Mouse (Mus musculus): Measurements from ENCODE around the gene F2r. TPM values are rescaled to one million over a fixed set of nuclear protein-coding genes. Genes with fewer than 3 reads are reported as not detected.

Gene F2r
- polyA plus RNA-seq, 1 experiment: 84.2 TPM

DNA sequence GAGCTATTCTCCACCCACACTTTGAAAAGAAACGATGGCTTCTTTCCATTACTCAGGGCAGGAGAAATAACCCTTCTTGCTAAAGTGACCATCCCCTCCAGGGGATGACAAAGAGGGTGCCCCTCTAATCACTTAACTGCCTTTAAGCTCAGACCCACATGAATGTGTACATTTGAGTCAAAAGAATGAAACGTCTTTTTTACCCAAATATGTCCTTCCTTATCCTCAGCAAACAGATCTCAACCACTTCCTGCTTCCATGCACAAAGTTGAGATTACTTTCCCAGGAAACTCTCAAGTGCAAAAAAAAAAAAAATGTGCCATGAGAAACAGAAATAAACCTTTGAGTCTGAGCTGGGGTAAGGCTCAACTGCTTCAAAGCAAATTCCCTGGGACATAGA, 16.2 kb upstream of the F2r start:
- TF ChIP-seq FLI1 (IDR thresholded peaks at IDR 0.05; ENCODE audit: low read length): no peak
- TF ChIP-seq GATA1 (IDR thresholded peaks at IDR 0.05; ENCODE audit: borderline replicate concordance, low read length): peak; percentile 54; the same call in 1 of the 3 replicates
- Histone ChIP-seq H3K27me3 (replicated peaks) (no peaks in the 10 kb centered on the region), H3K4me1 (peaks cover 82% of the 10 kb centered on the region), H3K9me3 (no peaks in the 10 kb centered on the region), H3K36me3 (replicated peaks; ENCODE audit: low read length) (peaks cover 51% of the 10 kb centered on the region), H3K4me3 (replicated peaks) (peak overlapping the region; percentile 53)

GRCm38 (mm10) chr13:95633384-95633783, 15.1 kb upstream of the F2r start:
- H3K27me3 ChIP-seq (replicated peaks): no peaks in the 10 kb centered on the region
- H3K9me3 ChIP-seq: no peaks in the 10 kb centered on the region
- peaks cover 58% of the 10 kb centered on the region for H3K36me3 ChIP-seq (replicated peaks; ENCODE audit: low read length)
- H3K4me3 ChIP-seq (replicated peaks): no peak overlapping the region
- H3K4me1 ChIP-seq: peaks cover 74% of the 10 kb centered on the region
- TF ChIP-seq FLI1 (IDR thresholded peaks at IDR 0.05; ENCODE audit: low read length): no peak

- H3K9me3 ChIP-seq: no peaks in the 10 kb centered on the region
- peaks cover 68% of the 10 kb centered on the region for H3K4me1 ChIP-seq
- no peak overlapping the region for H3K4me3 ChIP-seq (replicated peaks)
- H3K27me3 ChIP-seq (replicated peaks): no peaks in the 10 kb centered on the region
- no peak for TF ChIP-seq GATA1 (IDR thresholded peaks at IDR 0.05; ENCODE audit: borderline replicate concordance, low read length)
- TF ChIP-seq FLI1 (IDR thresholded peaks at IDR 0.05; ENCODE audit: low read length): no peak
- H3K36me3 ChIP-seq (replicated peaks; ENCODE audit: low read length): peaks cover 59% of the 10 kb centered on the region
Measured at GRCm38 (mm10) chr13:95632144-95632543, 13.9 kb upstream of the F2r start.

DNA sequence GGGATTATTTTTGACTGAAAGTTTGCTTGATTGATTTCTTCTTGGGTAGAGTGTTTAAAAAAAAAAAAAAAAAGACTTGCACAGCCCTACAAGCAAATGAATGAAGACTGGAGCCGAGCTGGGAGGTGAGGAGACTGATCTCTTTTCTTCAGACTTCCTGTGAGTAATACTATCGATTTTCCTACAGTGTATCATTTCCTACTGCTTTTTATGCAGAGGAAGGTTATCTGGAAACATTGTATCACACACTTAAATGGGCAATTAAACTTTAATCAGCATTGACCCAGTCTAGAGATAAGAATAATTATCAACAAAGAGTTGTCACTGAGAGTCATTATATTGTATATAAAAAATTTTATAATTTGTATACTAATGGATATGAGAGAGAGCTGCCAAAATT, 12.5 kb upstream of the F2r start:
- H3K27me3 ChIP-seq (replicated peaks): no peaks in the 10 kb centered on the region
- H3K36me3 ChIP-seq (replicated peaks; ENCODE audit: low read length): peaks cover 55% of the 10 kb centered on the region
- no peak overlapping the region for H3K4me3 ChIP-seq (replicated peaks)
- H3K4me1 ChIP-seq: peaks cover 61% of the 10 kb centered on the region
- TF ChIP-seq FLI1 (IDR thresholded peaks at IDR 0.05; ENCODE audit: low read length) (no peak), GATA1 (IDR thresholded peaks at IDR 0.05; ENCODE audit: borderline replicate concordance, low read length) (no peak)
- H3K9me3 ChIP-seq: no peaks in the 10 kb centered on the region

GRCm38 (mm10) chr13:95629751-95630150, 11.5 kb upstream of the F2r start:
- Histone ChIP-seq H3K9me3 (no peaks in the 10 kb centered on the region), H3K27me3 (replicated peaks) (no peaks in the 10 kb centered on the region), H3K4me3 (replicated peaks) (peak overlapping the region; percentile 1), H3K4me1 (peaks cover 51% of the 10 kb centered on the region), H3K36me3 (replicated peaks; ENCODE audit: low read length) (peaks cover 49% of the 10 kb centered on the region)
- TF ChIP-seq FLI1 (IDR thresholded peaks at IDR 0.05; ENCODE audit: low read length): no peak
- no peak for TF ChIP-seq GATA1 (IDR thresholded peaks at IDR 0.05; ENCODE audit: borderline replicate concordance, low read length)

GRCm38 (mm10) chr13:95626696-95627095, 8.4 kb upstream of the F2r start:
- Histone ChIP-seq H3K36me3 (replicated peaks; ENCODE audit: low read length) (peaks cover 37% of the 10 kb centered on the region), H3K27me3 (replicated peaks) (peaks cover 2% of the 10 kb centered on the region), H3K9me3 (no peaks in the 10 kb centered on the region), H3K4me3 (replicated peaks) (no peak overlapping the region), H3K4me1 (peaks cover 54% of the 10 kb centered on the region)
- TF ChIP-seq GATA1 (IDR thresholded peaks at IDR 0.05; ENCODE audit: borderline replicate concordance, low read length) (no peak), FLI1 (IDR thresholded peaks at IDR 0.05; ENCODE audit: low read length) (no peak)

DNA sequence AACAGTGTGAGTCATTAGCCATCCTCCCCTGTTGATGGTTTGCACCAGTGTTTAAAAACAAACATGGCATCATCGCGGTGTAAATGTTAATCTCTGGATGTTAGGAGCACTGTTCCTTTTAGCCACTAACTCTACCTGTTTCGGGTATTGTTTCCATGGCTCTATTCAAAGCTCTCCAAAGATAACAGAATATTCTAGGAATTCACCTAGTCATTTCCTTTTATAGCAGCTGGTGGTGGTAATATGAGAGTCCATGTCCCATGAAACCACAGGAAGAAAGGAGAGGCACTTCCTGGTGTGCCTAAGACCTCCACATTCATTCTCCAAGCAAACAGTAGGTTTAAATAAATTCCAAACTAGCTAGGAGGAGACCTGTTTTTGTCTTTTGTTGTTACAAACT, 4.8 kb upstream of the F2r start:
- no peaks in the 10 kb centered on the region for H3K9me3 ChIP-seq
- peaks cover 61% of the 10 kb centered on the region for H3K4me1 ChIP-seq
- TF ChIP-seq GATA1 (IDR thresholded peaks at IDR 0.05; ENCODE audit: borderline replicate concordance, low read length): no peak
- TF ChIP-seq FLI1 (IDR thresholded peaks at IDR 0.05; ENCODE audit: low read length): no peak
- H3K4me3 ChIP-seq (replicated peaks): no peak overlapping the region
- peaks cover 11% of the 10 kb centered on the region for H3K36me3 ChIP-seq (replicated peaks; ENCODE audit: low read length)
- peaks cover 4% of the 10 kb centered on the region for H3K27me3 ChIP-seq (replicated peaks)

- TF ChIP-seq FLI1 (IDR thresholded peaks at IDR 0.05; ENCODE audit: low read length) (no peak), GATA1 (IDR thresholded peaks at IDR 0.05; ENCODE audit: borderline replicate concordance, low read length) (no peak)
- peaks cover 4% of the 10 kb centered on the region for H3K27me3 ChIP-seq (replicated peaks)
- H3K4me3 ChIP-seq (replicated peaks): no peak overlapping the region
Measured at GRCm38 (mm10) chr13:95621563-95621962, 3.3 kb upstream of the F2r start.

DNA sequence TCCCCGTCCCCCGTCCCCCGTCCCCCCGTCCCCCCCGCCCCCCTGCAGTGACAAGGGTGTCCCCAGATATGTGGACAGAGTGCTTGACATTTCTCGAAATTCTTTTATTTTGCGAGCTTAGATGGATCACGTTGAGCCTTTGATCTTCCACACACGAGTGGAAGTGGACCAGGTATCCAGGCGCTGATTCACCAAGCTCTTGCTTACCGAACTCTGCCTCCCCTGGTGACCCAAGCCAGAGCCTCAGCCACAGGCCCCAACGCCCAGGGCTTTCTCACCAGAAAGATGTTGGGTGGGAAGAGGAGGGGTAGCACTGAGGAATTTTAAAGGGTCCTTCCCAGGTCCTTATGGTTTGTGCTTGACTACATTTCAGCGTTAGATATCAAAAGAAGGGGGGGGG, 572 bp upstream of the F2r start:
- peaks cover 31% of the 10 kb centered on the region for H3K36me3 ChIP-seq (replicated peaks; ENCODE audit: low read length)
- peaks cover 69% of the 10 kb centered on the region for H3K4me1 ChIP-seq
- H3K4me3 ChIP-seq (replicated peaks): peak overlapping the region; percentile 96
- no peaks in the 10 kb centered on the region for H3K9me3 ChIP-seq
- TF ChIP-seq GATA1 (IDR thresholded peaks at IDR 0.05; ENCODE audit: borderline replicate concordance, low read length) (no peak), FLI1 (IDR thresholded peaks at IDR 0.05; ENCODE audit: low read length) (no peak)
- H3K27me3 ChIP-seq (replicated peaks): peaks cover 4% of the 10 kb centered on the region

More at GRCm38 (mm10) chr13:95621563-95621962, 3.3 kb upstream of the F2r start:
- no peaks in the 10 kb centered on the region for H3K9me3 ChIP-seq
- H3K4me1 ChIP-seq: peaks cover 57% of the 10 kb centered on the region
- peaks cover 7% of the 10 kb centered on the region for H3K36me3 ChIP-seq (replicated peaks; ENCODE audit: low read length)

GRCm38 (mm10) chr13:95617671-95618171, 566 bp downstream of the F2r start:
- no peak for TF ChIP-seq GATA1 (IDR thresholded peaks at IDR 0.05; ENCODE audit: borderline replicate concordance, low read length)
- no peak for TF ChIP-seq FLI1 (IDR thresholded peaks at IDR 0.05; ENCODE audit: low read length)
- H3K4me1 ChIP-seq: peaks cover 68% of the 10 kb centered on the region
- peaks cover 42% of the 10 kb centered on the region for H3K36me3 ChIP-seq (replicated peaks; ENCODE audit: low read length)
- H3K9me3 ChIP-seq: no peaks in the 10 kb centered on the region
- peak overlapping the region; percentile 96 for H3K4me3 ChIP-seq (replicated peaks)
- H3K27me3 ChIP-seq (replicated peaks): peaks cover 4% of the 10 kb centered on the region
